In genomic region chr13:112503846-112504245, GRCm38 (mm10) we compare ENCODE assay signal across 23 mouse cellular contexts. TPM values are rescaled to one million over a fixed set of nuclear protein-coding genes. Genes with fewer than 3 reads are reported as not detected.
DNase-seq lines count a peak whose midpoint lies in the region; ATAC-seq lines count a peak whose summit lies in the region.
"Had no signal": no experiment of that assay in that cellular context is flagged by ENCODE, and none has a peak within 500 bp of the region (broad histone marks: within the 10 kb centered on the region; RNA-seq: fewer than 3 reads in every experiment).

No protein-coding gene starts in this region.

- H3K9me3 ChIP-seq in midbrain, embryonic 11.5 days (ENCODE audit: control insufficient read depth, low read length): no peaks in the 10 kb centered on the region
- no peaks in the 10 kb centered on the region for H3K9me3 ChIP-seq in midbrain, embryonic 10.5 days (replicated peaks)
- H3K9me3 ChIP-seq: embryonic facial prominence, embryonic 10.5 days; embryonic facial prominence, embryonic 12.5 days; forebrain, embryonic 13.5 days; forebrain, embryonic 15.5 days; G1E had no signal

- no peaks in the 10 kb centered on the region for H3K4me1 ChIP-seq in midbrain, embryonic 11.5 days (ENCODE audit: control insufficient read depth, insufficient read depth, low read length)
- H3K4me1 ChIP-seq in midbrain, embryonic 10.5 days: no peaks in the 10 kb centered on the region
- H3K4me1 ChIP-seq: embryonic facial prominence, embryonic 10.5 days; embryonic facial prominence, embryonic 12.5 days; forebrain, embryonic 13.5 days; forebrain, embryonic 15.5 days had no signal

- intact Hi-C loops in heart, postnatal 25 days (cut with DNase I): loop anchor here (10.0 kb wide), 1 partner anchor 709 kb away; no protein-coding TSS in a partner anchor

- H3K9ac ChIP-seq in midbrain, embryonic 11.5 days (ENCODE audit: low read length): no peak overlapping the region
- H3K9ac ChIP-seq: embryonic facial prominence, embryonic 12.5 days; forebrain, embryonic 13.5 days; forebrain, embryonic 15.5 days; forebrain, postnatal 0 days had no signal

- DNase-seq in adrenal gland, adult (ENCODE audit: inconsistent age in 2 of 2, low spot score in 1 of 2): peak; percentile 30 to 54
- no peak for DNase-seq in adrenal gland, adult 18-20 months (ENCODE audit: low spot score in 2 of 2)
- peak; percentile 80 for DNase-seq in heart, adult 11 months
- DNase-seq in heart, postnatal 25 days (ENCODE audit: low spot score): no peak
- DNase-seq in midbrain, embryonic 11.5 days (ENCODE audit: low spot score, missing footprints): peak; percentile 66
- no peak for DNase-seq in midbrain, embryonic 10.5 days (ENCODE audit: low spot score)
- DNase-seq: adrenal gland, postnatal 10 days; B cell, adult 2 months; cerebellum, adult 11-12 months; cerebellum, adult 2 months; cerebellum, adult 9-10 months; cerebellum, postnatal 10 days; cerebellum, postnatal 25 days; forebrain, postnatal 0 days had no signal

- WGBS in midbrain, embryonic 11.5 days: 94% methylated on average over 13 of the region's 13 CpGs
- WGBS in midbrain, embryonic 10.5 days: 96% methylated on average over 13 of the region's 13 CpGs

- no peak overlapping the region for H3K27ac ChIP-seq in midbrain, embryonic 11.5 days (ENCODE audit: low read depth, low read length)
- no peak overlapping the region for H3K27ac ChIP-seq in midbrain, embryonic 10.5 days (replicated peaks)
- H3K27ac ChIP-seq: embryonic facial prominence, embryonic 10.5 days; embryonic facial prominence, embryonic 12.5 days; forebrain, embryonic 13.5 days; forebrain, embryonic 15.5 days had no signal

- no peak overlapping the region for H3K4me3 ChIP-seq in midbrain, embryonic 11.5 days (ENCODE audit: low read depth, low read length)
- no peak overlapping the region for H3K4me3 ChIP-seq in midbrain, embryonic 10.5 days
- H3K4me3 ChIP-seq: embryonic facial prominence, embryonic 10.5 days; embryonic facial prominence, embryonic 12.5 days; forebrain, embryonic 13.5 days; forebrain, embryonic 15.5 days had no signal

- H3K36me3 ChIP-seq in midbrain, embryonic 11.5 days (ENCODE audit: control insufficient read depth, insufficient read depth, low read length): peaks cover 9% of the 10 kb centered on the region; the same call in 1 of the 2 replicates
- H3K36me3 ChIP-seq in midbrain, embryonic 10.5 days: peaks cover 79% of the 10 kb centered on the region

- ATAC-seq in midbrain, embryonic 11.5 days (ENCODE audit: low FRiP score): no peak
- ATAC-seq: activated CD4-positive, CD25-positive, alpha-beta regulatory T cell, adult 4 months; CD4-positive, CD25-positive, alpha-beta regulatory T cell, adult 4 months; forebrain, embryonic 13.5 days; forebrain, embryonic 15.5 days; forebrain, postnatal 0 days; Patski had no signal

- no peaks in the 10 kb centered on the region for H3K27me3 ChIP-seq in midbrain, embryonic 11.5 days (ENCODE audit: control insufficient read depth, insufficient read depth, low read length)
- H3K27me3 ChIP-seq in midbrain, embryonic 10.5 days (ENCODE audit: low read depth, poor library complexity, severe bottlenecking): no peaks in the 10 kb centered on the region
- H3K27me3 ChIP-seq: CH12.LX; embryonic facial prominence, embryonic 12.5 days; forebrain, embryonic 13.5 days; forebrain, embryonic 15.5 days; Patski had no signal

- no peak overlapping the region for H3K4me2 ChIP-seq in midbrain, embryonic 11.5 days
- H3K4me2 ChIP-seq: embryonic facial prominence, embryonic 12.5 days; forebrain, embryonic 13.5 days; forebrain, embryonic 15.5 days had no signal

RNA-seq across cellular contexts. Expression of gene Il6st, which starts 40.0 kb away (rescaled TPM):
- 100 to 1,000 TPM; 266 to 319 TPM for total RNA-seq in adrenal gland, adult 18-20 months (2021)
- total RNA-seq in heart, postnatal 25 days (2021): 100 to 1,000 TPM; 181 to 216 TPM
- polyA plus RNA-seq in midbrain, embryonic 11.5 days (2014; fragmentation: Nextera tagmentation; extraction: Ambion mirVana): 28.4 and 32.3 TPM in 2 replicates
- 21.6 and 28.4 TPM in 2 replicates for polyA plus RNA-seq in midbrain, embryonic 10.5 days (2016; fragmentation: Nextera tagmentation; extraction: Ambion mirVana)

Comparison
In these comparisons a context has a peak if more than half of its experiments do, and no peak if none do; other contexts are left out.
1. DNase-seq: peak in adrenal gland, adult (2 of 2), heart, adult 11 months (single experiment) and midbrain, embryonic 11.5 days (single experiment); none in adrenal gland, adult 18-20 months (0 of 2), heart, postnatal 25 days (single experiment) and midbrain, embryonic 10.5 days (single experiment).